Mouse (Mus musculus) small intestine, adult 2 months (tissue): Measurements from ENCODE around the gene Rgmb.

Experiments
- CTCF ChIP-seq: fragments of 200-500 bp; IDR thresholded peaks from 2 replicates; pipeline ENCODE4 v1.5.1; 2012; ENCODE audit warnings: low read depth, mild to moderate bottlenecking, control low read depth, inconsistent platforms, low read length, moderate library complexity, mixed read lengths; ENCODE audit not compliant: insufficient replicate concordance, insufficient read length; ENCODE audit errors: extremely low read depth
- POLR2A ChIP-seq: fragments of 200-500 bp; IDR thresholded peaks from 2 replicates; pipeline ENCODE4 v1.6.1; 2012; ENCODE audit warnings: low read depth, mild to moderate bottlenecking, control low read depth, inconsistent platforms, low read length, moderate library complexity

GRCm38 (mm10) chr17:15769081-15769724 lies 61.6 kb downstream of the Rgmb start:
- TF ChIP-seq CTCF (no peak), POLR2A (no peak)
